Mouse (Mus musculus) CH12.LX (cell line): ENCODE measurements around the gene Snrnp48.

Experiments
- BHLHE40 ChIP-seq: IDR thresholded peaks from 2 replicates; pipeline ENCODE4 v1.6.1; 2011; ENCODE audit warnings: mild to moderate bottlenecking, low read depth, low read length, improper control_type of control experiment
- CHD2 ChIP-seq: IDR thresholded peaks from 2 replicates; pipeline ENCODE4 v1.6.1; 2011; ENCODE audit warnings: low read length, improper control_type of control experiment
- CTCF ChIP-seq, 2 experiments: IDR thresholded peaks in 1 of 2; conservative IDR thresholded peaks in 1 of 2; 2 replicates each; pipeline ENCODE4 v1.5.1; 2011 to 2012; ENCODE audit warnings: low read depth in 2 of 2, low read length in 2 of 2, improper control_type of control experiment in 1 of 2, inconsistent platforms in 1 of 2, mild to moderate bottlenecking in 1 of 2, moderate library complexity in 1 of 2
- EP300 ChIP-seq: IDR thresholded peaks from 2 replicates; pipeline ENCODE4 v1.6.1; 2011; ENCODE audit warnings: low read length, improper control_type of control experiment
- ETS1 ChIP-seq: conservative IDR thresholded peaks from 2 replicates; pipeline ENCODE4 v1.6.1; 2012; ENCODE audit warnings: low read depth, mild to moderate bottlenecking, inconsistent platforms, low read length, improper control_type of control experiment, moderate library complexity
- MAX ChIP-seq: IDR thresholded peaks from 2 replicates; pipeline ENCODE4 v1.6.1; 2011; ENCODE audit warnings: low read length, improper control_type of control experiment
- MXI1 ChIP-seq: IDR thresholded peaks from 2 replicates; pipeline ENCODE4 v1.6.1; 2011; ENCODE audit warnings: mild to moderate bottlenecking, low read depth, low read length, improper control_type of control experiment
- NELFE ChIP-seq: IDR thresholded peaks from 2 replicates; pipeline ENCODE4 v1.6.1; 2011; ENCODE audit warnings: low read depth, low read length, improper control_type of control experiment
- PAX5 ChIP-seq: IDR thresholded peaks from 2 replicates; pipeline ENCODE4 v1.6.1; 2012; ENCODE audit warnings: low read length, inconsistent platforms, mixed read lengths
- POLR2A ChIP-seq: IDR thresholded peaks from 2 replicates; pipeline ENCODE4 v1.6.1; 2011; ENCODE audit warnings: low read depth, mild to moderate bottlenecking, improper control_type of control experiment, low read length
- USF2 ChIP-seq: conservative IDR thresholded peaks from 2 replicates; pipeline ENCODE4 v1.6.1; 2011; ENCODE audit warnings: low read depth, low read length, improper control_type of control experiment
- ZNF384 ChIP-seq: IDR thresholded peaks from 2 replicates; pipeline ENCODE4 v1.6.1; 2012; ENCODE audit warnings: low read depth, low read length, improper control_type of control experiment, inconsistent platforms

- TF ChIP-seq CTCF (conservative IDR thresholded peaks at IDR 0.05 in 1 of 2, IDR thresholded peaks at IDR 0.05 in 1 of 2; ENCODE audit: low read depth in 2 of 2, low read length in 2 of 2) (no peak), POLR2A (no peak), EP300 (no peak), NELFE (no peak), MXI1 (no peak), BHLHE40 (no peak), MAX (no peak), USF2 (no peak), CHD2 (no peak), PAX5 (no peak), ZNF384 (no peak), ETS1 (no peak)
These were observed 39.8 kb upstream of the Snrnp48 start for GRCm38 (mm10) chr13:38164932-38165331.
